Mouse (Mus musculus): Measurements from ENCODE around the gene Zfp941. TPM values are rescaled to one million over a fixed set of nuclear protein-coding genes. Genes with fewer than 3 reads are reported as not detected.

The Zfp941 gene
- polyA plus RNA-seq, 1 experiment from 2014 or later = 3.0 TPM

DNA sequence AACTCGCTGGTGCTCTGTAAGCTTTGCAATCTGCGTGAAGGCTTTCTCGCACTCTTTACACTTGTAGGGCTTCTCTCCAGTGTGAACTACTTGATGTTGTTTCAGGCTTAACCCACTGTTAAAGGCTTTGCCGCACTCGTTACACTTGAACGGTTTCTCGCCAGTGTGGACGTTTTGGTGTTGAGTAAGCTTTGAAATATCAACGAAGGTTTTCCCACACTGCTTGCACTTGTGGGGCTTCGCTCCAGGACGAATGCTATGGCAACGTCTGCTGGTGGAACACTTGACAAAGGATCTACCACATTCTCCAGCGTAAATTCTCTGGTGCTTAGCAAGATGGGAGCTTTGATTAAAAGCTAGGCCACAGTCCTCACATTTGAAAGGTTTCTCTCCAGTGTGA lies 10.3 kb downstream of the Zfp941 start:
- Histone ChIP-seq H3K9ac (replicated peaks) (no peak overlapping the region), H3K4me3 (replicated peaks) (no peak overlapping the region), H3K4me2 (no peak overlapping the region), H3K9me3 (no peaks in the 10 kb centered on the region), H3K27ac (no peak overlapping the region), H3K27me3 (no peaks in the 10 kb centered on the region), H3K36me3 (peaks cover 29% of the 10 kb centered on the region), H3K4me1 (replicated peaks) (no peaks in the 10 kb centered on the region)
- WGBS = 91% methylated on average over 13 of the region's 13 CpGs
- ATAC-seq (ENCODE audit: insufficient number of reproducible peaks, insufficient read depth, low FRiP score, low TSS enrichment, low read depth) = no peak

DNA sequence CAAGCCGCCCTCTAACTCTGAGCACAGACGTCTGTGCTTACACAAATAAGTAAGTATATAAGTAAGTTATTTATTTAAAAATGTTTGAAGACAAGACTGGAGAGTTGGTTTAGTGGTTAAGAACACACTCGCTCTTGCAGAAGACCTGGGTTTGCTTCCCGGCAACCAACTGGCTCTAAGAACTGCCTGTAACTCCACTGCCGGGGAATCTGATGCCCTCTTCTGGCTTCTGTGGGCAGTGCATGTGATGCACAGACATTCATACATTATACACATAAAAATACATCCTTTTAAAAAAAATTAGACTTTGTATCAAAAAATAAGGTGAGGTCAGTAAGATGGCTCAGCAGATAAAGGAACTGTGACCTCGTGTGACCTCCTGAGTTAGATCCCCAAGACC lies 11.5 kb downstream of the Zfp941 start:
- H3K27ac ChIP-seq = no peak overlapping the region
- ATAC-seq (ENCODE audit: insufficient number of reproducible peaks, insufficient read depth, low FRiP score, low TSS enrichment, low read depth) = no peak
- 89% methylated on average over 6 of the region's 6 CpGs for WGBS

DNA sequence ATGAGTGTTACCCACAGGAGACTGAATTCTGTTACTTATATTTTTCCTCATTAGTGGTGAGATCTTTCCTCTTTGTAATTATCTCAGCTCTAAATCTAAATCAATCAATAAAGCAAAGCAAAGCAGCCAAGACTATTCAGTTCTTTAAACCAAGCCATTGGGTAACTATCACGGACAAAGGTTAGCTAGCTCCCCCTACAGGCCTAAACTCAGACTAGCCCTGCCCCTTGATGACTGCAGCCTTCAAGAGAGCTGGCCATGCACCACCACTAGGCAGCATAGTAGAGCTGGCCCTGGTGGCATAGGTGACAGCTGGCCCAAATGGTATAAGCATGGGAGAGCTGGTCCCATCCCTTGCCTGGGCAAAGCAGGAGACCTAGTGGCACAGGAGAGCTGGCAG lies 16.3 kb downstream of the Zfp941 start:
- Histone ChIP-seq H3K4me2 (no peak overlapping the region), H3K9me3 (no peaks in the 10 kb centered on the region), H3K9ac (replicated peaks) (no peak overlapping the region), H3K36me3 (peaks cover 6% of the 10 kb centered on the region), H3K4me3 (replicated peaks) (no peak overlapping the region), H3K4me1 (replicated peaks) (no peaks in the 10 kb centered on the region), H3K27ac (no peak overlapping the region), H3K27me3 (no peaks in the 10 kb centered on the region)
- 17% methylated on average over 1 of the region's 1 CpGs for WGBS
- no peak for ATAC-seq (ENCODE audit: insufficient number of reproducible peaks, insufficient read depth, low FRiP score, low TSS enrichment, low read depth)

More for the DNA sequence above, 11.5 kb downstream of the Zfp941 start:
- no peaks in the 10 kb centered on the region for H3K4me1 ChIP-seq (replicated peaks)
- no peaks in the 10 kb centered on the region for H3K27me3 ChIP-seq
- no peak overlapping the region for H3K4me3 ChIP-seq (replicated peaks)
- no peak overlapping the region for H3K9ac ChIP-seq (replicated peaks)
- H3K9me3 ChIP-seq = no peaks in the 10 kb centered on the region
- no peak overlapping the region for H3K4me2 ChIP-seq
- peaks cover 29% of the 10 kb centered on the region for H3K36me3 ChIP-seq

DNA sequence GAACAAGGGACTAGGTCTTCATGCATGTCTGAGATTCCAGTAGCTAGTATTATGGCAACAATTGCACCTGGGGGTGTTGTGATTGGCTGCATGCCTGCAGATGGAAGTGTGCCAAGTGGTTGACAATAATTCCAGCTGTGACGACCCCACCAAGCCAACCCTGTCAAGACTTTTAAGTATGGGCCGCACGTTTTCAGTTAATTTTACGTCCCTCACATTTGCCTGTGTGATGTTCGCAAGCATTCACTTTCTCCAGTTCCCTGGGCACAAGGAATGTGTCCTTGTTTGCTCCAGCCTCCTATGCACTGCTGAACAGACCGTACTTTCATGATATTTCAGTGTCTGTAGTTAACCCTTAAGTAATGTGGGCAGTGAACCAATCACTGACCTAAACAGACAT lies 19.3 kb downstream of the Zfp941 start:
- H3K9ac ChIP-seq (replicated peaks) = no peak overlapping the region
- no peaks in the 10 kb centered on the region for H3K9me3 ChIP-seq
- no peaks in the 10 kb centered on the region for H3K27me3 ChIP-seq
- H3K4me2 ChIP-seq = no peak overlapping the region
- H3K4me3 ChIP-seq (replicated peaks) = no peak overlapping the region
- no peak for ATAC-seq (ENCODE audit: insufficient number of reproducible peaks, insufficient read depth, low FRiP score, low TSS enrichment, low read depth)
- H3K27ac ChIP-seq = no peak overlapping the region
- 65% methylated on average over 6 of the region's 6 CpGs for WGBS
- H3K4me1 ChIP-seq (replicated peaks) = no peaks in the 10 kb centered on the region
- H3K36me3 ChIP-seq = no peaks in the 10 kb centered on the region

DNA sequence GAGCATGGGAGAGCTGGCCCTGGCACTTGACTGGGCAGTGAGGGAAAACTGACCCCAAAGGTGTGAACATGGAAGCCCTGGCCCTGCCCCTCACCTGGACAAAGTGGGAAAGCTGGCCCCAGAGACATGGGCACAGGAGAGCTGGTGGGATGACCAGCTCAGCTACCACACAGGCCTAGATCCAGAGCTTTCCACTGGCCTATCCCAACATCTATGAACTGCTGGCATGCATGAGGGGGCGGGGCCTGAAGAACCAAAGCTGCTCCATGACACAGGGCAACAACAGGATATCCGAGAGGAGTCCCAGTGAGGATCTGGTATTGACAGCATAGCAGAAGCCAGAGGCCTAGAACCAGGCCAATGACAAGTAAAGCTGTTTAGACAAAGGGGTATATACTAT lies 23.8 kb downstream of the Zfp941 start:
- H3K27ac ChIP-seq = no peak overlapping the region
- WGBS = 63% methylated on average over 2 of the region's 2 CpGs
- H3K9ac ChIP-seq (replicated peaks) = no peak overlapping the region
- no peak overlapping the region for H3K4me3 ChIP-seq (replicated peaks)
- H3K4me2 ChIP-seq = no peak overlapping the region
- no peaks in the 10 kb centered on the region for H3K36me3 ChIP-seq
- no peaks in the 10 kb centered on the region for H3K4me1 ChIP-seq (replicated peaks)
- H3K9me3 ChIP-seq = no peaks in the 10 kb centered on the region
- no peaks in the 10 kb centered on the region for H3K27me3 ChIP-seq
- no peak for ATAC-seq (ENCODE audit: insufficient number of reproducible peaks, insufficient read depth, low FRiP score, low TSS enrichment, low read depth)

DNA sequence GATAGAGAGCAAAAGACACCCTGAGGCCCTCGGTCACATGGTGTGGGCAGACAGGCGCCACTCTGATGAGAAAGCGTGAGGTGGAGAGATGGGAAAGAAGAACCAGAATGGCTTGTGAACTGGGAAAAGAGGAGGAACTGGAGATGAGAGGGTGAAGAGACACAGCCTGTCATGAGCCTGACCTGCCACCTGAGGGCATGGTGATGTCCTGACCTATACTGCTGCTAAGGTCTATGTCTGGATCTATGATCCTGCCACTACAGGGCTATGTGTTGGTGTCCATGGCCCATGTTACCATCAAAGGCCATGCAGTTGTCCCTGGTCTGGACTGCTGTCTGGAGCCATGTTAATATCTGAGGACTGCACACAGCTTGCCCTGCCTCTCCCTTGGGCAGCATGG lies 24.4 kb downstream of the Zfp941 start:
- 85% methylated on average over 3 of the region's 3 CpGs for WGBS
- H3K27me3 ChIP-seq = no peaks in the 10 kb centered on the region
- no peak for ATAC-seq (ENCODE audit: insufficient number of reproducible peaks, insufficient read depth, low FRiP score, low TSS enrichment, low read depth)

DNA sequence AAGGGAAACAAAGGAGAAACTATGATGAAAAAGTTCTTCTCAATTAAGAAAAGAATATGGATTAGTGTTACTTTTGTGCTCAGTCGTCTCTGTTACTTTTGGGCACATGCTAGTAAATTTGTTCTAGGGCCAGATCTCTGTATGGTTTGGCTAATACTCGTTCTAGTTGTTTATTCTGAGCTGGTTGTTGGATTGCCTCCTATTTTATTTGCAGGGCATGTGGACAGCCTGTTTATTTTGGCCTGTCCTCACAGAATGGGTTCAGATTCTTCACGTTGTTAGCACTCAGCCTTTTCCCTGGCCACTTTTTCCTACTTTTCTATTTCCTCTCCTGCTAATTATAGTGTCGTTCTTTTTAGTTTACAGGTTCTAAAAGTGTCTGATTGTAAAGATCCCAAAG lies 28.4 kb downstream of the Zfp941 start:
- 61% methylated on average over 4 of the region's 4 CpGs for WGBS
- H3K27ac ChIP-seq = no peak overlapping the region
- H3K4me1 ChIP-seq (replicated peaks) = no peaks in the 10 kb centered on the region
- H3K36me3 ChIP-seq = no peaks in the 10 kb centered on the region
- no peak for ATAC-seq (ENCODE audit: insufficient number of reproducible peaks, insufficient read depth, low FRiP score, low TSS enrichment, low read depth)
- no peak overlapping the region for H3K4me2 ChIP-seq
- no peak overlapping the region for H3K4me3 ChIP-seq (replicated peaks)
- no peaks in the 10 kb centered on the region for H3K27me3 ChIP-seq
- H3K9me3 ChIP-seq = no peaks in the 10 kb centered on the region
- H3K9ac ChIP-seq (replicated peaks) = no peak overlapping the region

More for the DNA sequence above, 24.4 kb downstream of the Zfp941 start:
- no peak overlapping the region for H3K4me3 ChIP-seq (replicated peaks)
- H3K9ac ChIP-seq (replicated peaks) = no peak overlapping the region
- no peak overlapping the region for H3K4me2 ChIP-seq
- H3K27ac ChIP-seq = no peak overlapping the region
- no peaks in the 10 kb centered on the region for H3K4me1 ChIP-seq (replicated peaks)
- H3K36me3 ChIP-seq = no peaks in the 10 kb centered on the region
- no peaks in the 10 kb centered on the region for H3K9me3 ChIP-seq

DNA sequence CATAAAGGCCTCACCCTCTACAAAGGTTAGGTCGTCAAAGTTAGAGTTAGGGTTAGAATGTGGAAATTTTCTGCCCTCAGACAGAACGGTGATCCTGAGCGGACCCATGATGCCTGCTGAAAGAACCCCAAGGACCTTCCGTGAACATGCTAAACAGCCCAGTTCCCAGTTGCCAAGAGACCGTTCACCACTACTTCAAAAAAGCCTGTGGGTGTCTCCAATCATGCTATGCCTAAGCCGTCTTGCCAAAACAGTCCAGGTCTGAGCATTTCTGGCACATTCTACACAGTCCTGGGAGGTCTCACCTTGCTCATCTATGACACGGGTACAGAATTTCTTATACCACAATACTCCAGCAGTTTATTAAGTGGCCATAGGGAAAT lies 33.9 kb downstream of the Zfp941 start:
- no peaks in the 10 kb centered on the region for H3K4me1 ChIP-seq (replicated peaks)
- no peak overlapping the region for H3K4me3 ChIP-seq (replicated peaks)
- H3K36me3 ChIP-seq = no peaks in the 10 kb centered on the region
- H3K27ac ChIP-seq = no peak overlapping the region
- no peaks in the 10 kb centered on the region for H3K9me3 ChIP-seq
- no peaks in the 10 kb centered on the region; the same call in 1 of the 2 replicates for H3K27me3 ChIP-seq
- 85% methylated on average over 7 of the region's 7 CpGs for WGBS
- H3K9ac ChIP-seq (replicated peaks) = no peak overlapping the region
- ATAC-seq (ENCODE audit: insufficient number of reproducible peaks, insufficient read depth, low FRiP score, low TSS enrichment, low read depth) = no peak
- no peak overlapping the region for H3K4me2 ChIP-seq

DNA sequence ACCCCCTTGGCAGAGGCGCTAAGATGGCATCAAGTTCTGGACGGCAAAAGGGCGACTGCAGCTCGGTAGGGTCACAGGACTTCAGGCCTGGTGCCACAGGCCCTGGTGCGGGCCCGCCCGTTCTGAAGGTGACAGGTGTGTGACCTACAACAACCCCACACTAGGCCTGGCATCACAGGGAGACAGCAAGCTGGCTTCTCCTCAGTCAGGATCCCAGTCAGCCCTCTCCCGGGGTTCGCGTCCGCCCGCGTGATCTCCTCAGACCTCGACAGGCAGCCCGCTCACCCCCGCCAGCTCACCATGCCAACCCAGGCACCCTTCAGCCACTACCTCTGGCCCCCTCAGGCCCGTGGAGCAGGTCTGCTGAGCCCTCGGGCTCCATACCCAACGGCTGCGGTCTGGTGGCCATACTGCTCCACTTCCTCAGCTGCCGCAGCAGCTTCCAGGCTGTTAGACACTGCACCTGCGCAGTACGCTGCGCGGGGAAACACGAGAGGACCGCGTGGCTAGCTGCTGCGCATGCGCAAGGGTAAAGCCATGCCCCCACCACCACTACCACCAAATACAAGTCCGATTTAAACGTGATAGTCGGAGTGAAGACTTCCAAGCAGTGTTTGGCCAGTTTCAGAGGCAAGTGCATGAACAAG lies 34.4 kb downstream of the Zfp941 start, which contains the start of gene Syce1:
Gene Syce1 (minus strand): TSS at position 447 of the 647 bp plus-strand sequence.
- Histone ChIP-seq H3K27me3 (no peaks in the 10 kb centered on the region; the same call in 1 of the 2 replicates), H3K9me3 (no peaks in the 10 kb centered on the region), H3K4me3 (replicated peaks) (no peak within 1 kb of the TSS), H3K4me2 (no peak within 1 kb of the TSS), H3K27ac (no peak within 1 kb of the TSS), H3K9ac (replicated peaks) (no peak within 1 kb of the TSS), H3K4me1 (replicated peaks) (no peaks in the 10 kb centered on the region), H3K36me3 (no peaks in the 10 kb centered on the region)
- no peak for ATAC-seq (ENCODE audit: insufficient number of reproducible peaks, insufficient read depth, low FRiP score, low TSS enrichment, low read depth)
- 80% methylated on average over 33 of the region's 33 CpGs for WGBS

DNA sequence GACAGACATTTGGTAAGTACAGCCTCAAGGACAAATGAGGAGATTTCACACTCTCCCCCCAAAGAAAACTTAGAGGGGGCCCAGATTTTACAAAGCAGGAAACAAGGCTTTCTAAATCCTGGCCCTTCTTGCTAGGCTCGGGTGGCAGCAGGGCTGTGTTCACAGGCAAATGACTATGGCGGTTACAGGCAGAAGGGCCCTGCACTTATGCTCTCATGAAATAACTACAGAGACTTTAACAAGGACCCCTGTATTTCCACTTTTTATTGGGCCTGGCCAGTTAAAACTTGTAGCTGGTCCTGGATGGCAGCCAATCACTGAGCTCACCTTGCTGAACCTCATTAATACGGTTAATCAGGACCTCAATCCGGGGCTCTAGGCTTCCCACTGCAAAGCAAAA lies 41.4 kb downstream of the Zfp941 start:
- H3K4me3 ChIP-seq (replicated peaks) = no peak overlapping the region
- peak; percentile 86 for ATAC-seq (ENCODE audit: insufficient number of reproducible peaks, insufficient read depth, low FRiP score, low TSS enrichment, low read depth)
- H3K9me3 ChIP-seq = no peaks in the 10 kb centered on the region
- H3K27me3 ChIP-seq = no peaks in the 10 kb centered on the region
- H3K27ac ChIP-seq = peak overlapping the region; percentile 69
- H3K9ac ChIP-seq (replicated peaks) = no peak overlapping the region
- WGBS = 43% methylated on average over 4 of the region's 4 CpGs
- no peak overlapping the region for H3K4me2 ChIP-seq
- peaks cover 11% of the 10 kb centered on the region; the same call in 1 of the 2 replicates for H3K4me1 ChIP-seq (replicated peaks)
- no peaks in the 10 kb centered on the region for H3K36me3 ChIP-seq

DNA sequence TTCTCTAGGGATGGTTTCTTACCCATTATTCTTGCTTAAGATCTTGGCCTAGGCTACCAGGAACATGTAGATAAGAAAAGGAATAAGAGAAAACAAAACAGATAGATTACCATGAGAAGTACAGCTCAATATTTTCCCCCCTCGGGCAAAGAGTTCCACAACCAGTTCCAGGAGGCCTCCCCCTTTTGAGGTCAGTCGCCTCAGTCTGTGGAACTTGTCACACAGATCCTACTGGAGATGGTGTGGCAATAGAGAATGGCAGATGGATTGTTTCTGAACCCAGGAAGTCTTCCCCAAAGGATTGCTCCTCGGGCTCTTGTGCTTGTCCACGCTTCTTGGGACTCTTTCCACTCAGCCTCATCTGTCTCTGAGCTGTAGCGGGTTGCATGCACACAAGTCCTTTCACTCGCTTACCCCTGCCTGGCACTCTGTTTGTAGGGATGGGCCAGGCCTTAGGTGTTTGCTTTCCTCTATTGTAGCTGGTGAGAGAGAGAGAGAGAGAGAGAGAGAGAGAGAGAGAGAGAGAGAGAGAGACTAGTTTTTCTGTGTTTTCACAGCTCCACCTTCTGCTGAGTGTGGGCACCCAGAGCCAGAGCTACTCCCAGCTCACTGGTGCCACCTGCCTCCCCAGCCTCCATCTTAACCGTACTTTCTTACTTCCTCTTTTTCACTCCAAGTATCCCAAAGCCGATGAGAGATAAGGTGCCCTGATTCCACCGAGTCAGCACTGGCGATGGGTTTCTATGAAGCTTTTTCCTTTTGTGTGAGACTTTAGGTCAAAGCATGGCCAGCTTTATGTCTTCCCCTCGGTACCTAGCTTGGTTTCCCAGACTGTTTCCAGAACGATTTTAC lies 55.9 kb downstream of the Zfp941 start:
- Histone ChIP-seq H3K4me1 (replicated peaks) (no peaks in the 10 kb centered on the region), H3K27ac (no peak overlapping the region), H3K9ac (replicated peaks) (no peak overlapping the region), H3K27me3 (no peaks in the 10 kb centered on the region), H3K9me3 (no peaks in the 10 kb centered on the region), H3K4me3 (replicated peaks) (no peak overlapping the region), H3K4me2 (no peak overlapping the region), H3K36me3 (no peaks in the 10 kb centered on the region)
- 76% methylated on average over 12 of the region's 12 CpGs for WGBS
- ATAC-seq (ENCODE audit: insufficient number of reproducible peaks, insufficient read depth, low FRiP score, low TSS enrichment, low read depth) = no peak

Measured in limb, embryonic 12.5 days (tissue).